Mouse (Mus musculus) spleen, adult 2 months (tissue): Measurements from ENCODE around the gene Crip1. TPM values are rescaled to one million over a fixed set of nuclear protein-coding genes. Genes with fewer than 3 reads are reported as not detected.

ENCODE experiments used
- DNase-seq, 2 experiments: peaks; one replicate each; pipeline versions ENCODE4 v3.0.0 to v3.0.0-alpha.2; 2012 to 2021; ENCODE audit warnings: low spot score in 2 of 2, low read depth in 1 of 2
- H3K27ac ChIP-seq: fragments of 200-500 bp; 2 replicates; pipeline ENCODE4 v1.5.1; 2012; ENCODE audit warnings: low read length, inconsistent platforms; ENCODE audit not compliant: insufficient read depth
- H3K27me3 ChIP-seq: fragments of 200-500 bp; 2 replicates; pipeline ENCODE4 v1.6.1; 2012; ENCODE audit warnings: mild to moderate bottlenecking, moderate library complexity, low read length, inconsistent platforms; ENCODE audit not compliant: control insufficient read depth, insufficient read depth
- H3K36me3 ChIP-seq: fragments of 200-500 bp; 2 replicates; pipeline ENCODE4 v1.6.1; 2012; ENCODE audit warnings: mild to moderate bottlenecking, low read length, inconsistent platforms; ENCODE audit not compliant: control insufficient read depth, insufficient read depth
- H3K4me1 ChIP-seq: fragments of 200-500 bp; 2 replicates; pipeline ENCODE4 v1.6.1; 2011; ENCODE audit warnings: inconsistent platforms; ENCODE audit not compliant: control insufficient read depth, insufficient read depth, insufficient read length
- H3K4me3 ChIP-seq: fragments of 200-500 bp; 2 replicates; pipeline ENCODE4 v1.5.1; 2011; ENCODE audit warnings: mild to moderate bottlenecking, inconsistent platforms; ENCODE audit not compliant: insufficient read depth, insufficient read length; ENCODE audit errors: extremely low read depth
- CTCF ChIP-seq: fragments of 200-500 bp; IDR thresholded peaks from 2 replicates; pipeline ENCODE4 v1.5.1; 2011; ENCODE audit warnings: mild to moderate bottlenecking, inconsistent platforms; ENCODE audit not compliant: insufficient read depth, insufficient read length, insufficient replicate concordance; ENCODE audit errors: extremely low read depth
- POLR2A ChIP-seq: fragments of 200-500 bp; IDR thresholded peaks from 2 replicates; pipeline ENCODE4 v1.6.1; 2011; ENCODE audit warnings: low read depth, low read length, inconsistent platforms
- WGBS: fragments of 180-500 bp; shearing (Covaris S2); methylation state at CpG from one replicate; pipeline ENCODE4 v1.1.7; 2018; 5-methylcytosine and 5-hydroxymethylcytosine counted together
- polyA plus RNA-seq: library from polyadenylated mRNA; depleted of rRNA; stranded (reverse); fragments of >200 nt; gene quantifications from 2 replicates; pipeline ENCODE4 v1.2.3, GENCODE M21; 2012

The Crip1 gene
- polyA plus RNA-seq, 1 experiment: 414 TPM

GRCm38 (mm10) chr12:113155887-113156539, 9.9 kb downstream of the Crip1 start, which contains the start of gene Tedc1:
Tedc1 (plus strand) TSS chr12:113156421.
- peak within 1 kb of the TSS; percentile 68 for H3K4me3 ChIP-seq
- H3K27ac ChIP-seq: peak within 1 kb of the TSS; percentile 91
- H3K4me1 ChIP-seq: peaks cover 19% of the 10 kb centered on the region; the same call in 1 of the 2 replicates
- TF ChIP-seq CTCF: peak; percentile 99
- no peak; the same call in 1 of the 2 replicates for TF ChIP-seq POLR2A
- H3K36me3 ChIP-seq: peaks cover 2% of the 10 kb centered on the region; the same call in 1 of the 2 replicates
- WGBS: under 1% methylated on average over 46 of the region's 46 CpGs
- DNase-seq: peak; percentile 99 to 100
- H3K27me3 ChIP-seq: no peaks in the 10 kb centered on the region

GRCm38 (mm10) chr12:113156540-113156929, 10.4 kb downstream of the Crip1 start:
- DNase-seq: no peak
- H3K27ac ChIP-seq: 0 out of 2 replicates have a peak overlapping the region, but pooled peaks have one; percentile 31

DNA sequence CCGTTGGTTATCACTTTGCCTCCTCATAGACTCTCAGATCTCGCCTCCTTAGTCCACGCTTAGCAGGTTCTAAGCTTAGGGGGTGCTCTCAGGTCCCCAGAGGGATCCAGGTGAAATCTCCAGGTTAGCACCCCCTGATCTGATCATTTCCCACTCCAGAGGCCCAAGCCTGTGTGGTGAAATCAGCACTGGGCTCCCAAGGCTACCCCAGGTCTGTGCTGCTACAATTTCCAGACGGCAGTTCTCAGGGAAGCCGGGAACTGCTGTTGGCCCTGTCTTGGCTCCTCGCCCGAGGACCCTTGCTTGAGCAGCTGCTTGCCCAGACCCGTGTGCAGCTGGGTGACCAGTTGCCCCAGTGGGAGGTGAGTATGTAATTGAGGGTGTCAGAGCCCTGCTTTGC, 10.9 kb downstream of the Crip1 start:
- TF ChIP-seq POLR2A (no peak), CTCF (no peak)

More at GRCm38 (mm10) chr12:113156540-113156929, 10.4 kb downstream of the Crip1 start:
- no peaks in the 10 kb centered on the region for H3K27me3 ChIP-seq
- H3K4me3 ChIP-seq: peak overlapping the region; percentile 68
- under 1% methylated on average over 23 of the region's 23 CpGs for WGBS
- no peak for TF ChIP-seq CTCF
- TF ChIP-seq POLR2A: no peak
- peaks cover 14% of the 10 kb centered on the region; the same call in 1 of the 2 replicates for H3K4me1 ChIP-seq
- H3K36me3 ChIP-seq: peaks cover 2% of the 10 kb centered on the region; the same call in 1 of the 2 replicates

DNA sequence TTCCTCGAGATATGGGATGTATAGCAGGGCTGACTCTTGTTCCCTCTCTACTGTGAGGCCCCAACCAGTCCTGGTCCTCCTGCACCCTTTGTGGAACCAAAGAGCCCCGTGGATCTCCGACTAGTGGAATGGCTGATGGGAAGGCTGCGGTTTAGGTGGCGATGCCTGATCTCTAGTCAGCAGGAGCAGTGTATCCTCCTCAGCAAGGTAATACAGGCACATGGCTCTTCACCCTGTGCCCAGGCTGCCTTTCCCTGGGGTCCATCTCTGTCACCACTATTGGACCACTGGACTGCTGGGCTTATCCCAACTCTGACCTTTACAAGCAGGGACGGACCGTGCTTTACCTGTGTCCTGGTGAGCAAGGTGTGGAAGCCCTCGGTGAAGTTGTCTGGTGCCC, 11.4 kb downstream of the Crip1 start:
- Histone ChIP-seq H3K27me3 (no peaks in the 10 kb centered on the region), H3K4me1 (peaks cover 16% of the 10 kb centered on the region; the same call in 1 of the 2 replicates), H3K4me3 (no peak overlapping the region), H3K27ac (no peak overlapping the region), H3K36me3 (peaks cover 2% of the 10 kb centered on the region; the same call in 1 of the 2 replicates)
- WGBS: 89% methylated on average over 8 of the region's 8 CpGs
- TF ChIP-seq CTCF (no peak), POLR2A (no peak)
- no peak for DNase-seq

More for the DNA sequence above, 10.9 kb downstream of the Crip1 start:
- no peaks in the 10 kb centered on the region for H3K27me3 ChIP-seq
- H3K4me1 ChIP-seq: peaks cover 14% of the 10 kb centered on the region; the same call in 1 of the 2 replicates
- no peak overlapping the region for H3K27ac ChIP-seq
- DNase-seq: no peak
- H3K36me3 ChIP-seq: peaks cover 2% of the 10 kb centered on the region; the same call in 1 of the 2 replicates
- 45% methylated on average over 8 of the region's 8 CpGs for WGBS
- H3K4me3 ChIP-seq: peak overlapping the region; percentile 68; the same call in 1 of the 2 replicates

DNA sequence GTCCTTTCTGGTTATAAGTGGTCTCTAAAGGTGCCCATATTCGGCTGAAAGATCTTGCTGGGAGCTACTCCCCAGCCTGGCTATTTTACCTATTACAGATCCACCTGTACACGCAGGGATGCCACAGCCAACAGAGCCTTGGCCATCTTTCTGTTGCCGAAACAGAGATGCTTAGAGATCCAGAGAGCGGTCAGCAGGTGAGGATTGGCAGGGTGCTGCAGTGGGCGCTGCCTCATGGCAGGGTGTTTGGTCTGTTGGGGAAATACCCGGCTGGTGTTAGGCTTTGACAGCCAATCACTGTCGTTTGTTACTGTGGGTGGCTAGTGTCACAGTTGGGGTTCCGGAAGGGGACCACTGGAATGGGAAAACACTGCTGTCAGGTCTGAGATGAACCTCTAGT, 11.9 kb downstream of the Crip1 start:
- H3K27ac ChIP-seq: no peak overlapping the region
- peaks cover 15% of the 10 kb centered on the region; the same call in 1 of the 2 replicates for H3K4me1 ChIP-seq
- no peak overlapping the region for H3K4me3 ChIP-seq
- no peaks in the 10 kb centered on the region for H3K27me3 ChIP-seq
- TF ChIP-seq POLR2A: no peak
- no peak for TF ChIP-seq CTCF
- H3K36me3 ChIP-seq: peaks cover 2% of the 10 kb centered on the region; the same call in 1 of the 2 replicates
- DNase-seq: no peak
- WGBS: 85% methylated on average over 8 of the region's 8 CpGs

GRCm38 (mm10) chr12:113163561-113164006, 17.5 kb downstream of the Crip1 start:
- no peak for DNase-seq
- H3K36me3 ChIP-seq: peaks cover 1% of the 10 kb centered on the region; the same call in 1 of the 2 replicates
- WGBS: 71% methylated on average over 11 of the region's 11 CpGs
- no peak overlapping the region for H3K4me3 ChIP-seq
- no peak for TF ChIP-seq CTCF
- peaks cover 13% of the 10 kb centered on the region; the same call in 1 of the 2 replicates for H3K4me1 ChIP-seq
- H3K27me3 ChIP-seq: no peaks in the 10 kb centered on the region
- no peak overlapping the region for H3K27ac ChIP-seq
